Mouse (Mus musculus): ENCODE measurements around the gene Myo3b.
"Not testable (repeated sequence)": the region's sequence is repeated elsewhere in the genome, so short reads cannot be mapped to it uniquely, and the experiment has no call there.

Gene Myo3b

DNA sequence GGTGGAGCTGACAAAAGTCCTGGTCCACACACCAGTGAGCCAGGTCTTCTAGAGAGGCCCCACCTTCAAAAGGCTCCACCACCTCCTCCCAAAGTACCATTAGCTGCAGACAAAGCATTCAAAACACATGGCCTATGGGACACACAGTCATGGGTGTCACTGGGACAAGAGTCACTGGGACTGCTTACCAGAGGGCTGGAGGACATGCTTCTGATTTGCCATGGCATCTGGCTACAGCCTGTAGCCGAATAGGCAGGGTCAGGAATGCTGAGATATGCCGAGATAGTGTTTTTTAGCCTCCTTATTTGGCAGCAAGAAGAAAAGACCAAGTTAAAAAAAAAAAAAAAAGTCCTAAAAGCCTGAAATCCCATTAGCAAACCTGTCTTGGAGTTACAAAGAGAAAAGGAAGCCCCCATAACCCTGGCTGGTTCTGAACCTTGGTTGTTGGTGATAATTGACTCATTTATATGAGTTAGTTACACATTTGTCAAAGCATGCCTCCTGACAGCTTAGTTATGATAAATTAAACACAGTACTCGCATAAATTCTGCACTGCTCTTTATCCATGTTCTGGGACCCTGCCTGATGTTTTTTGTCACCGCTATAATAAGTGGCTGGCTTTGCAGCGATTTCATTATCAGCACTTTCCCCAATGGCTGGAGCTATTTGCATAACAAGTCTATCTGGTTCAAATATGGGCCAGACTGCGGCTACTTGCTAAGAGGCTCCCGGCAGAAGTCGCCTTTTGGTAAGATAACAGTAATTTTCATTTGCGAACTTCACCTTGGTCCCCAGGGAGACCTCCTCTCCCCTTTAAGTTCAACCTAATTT, 156.7 kb downstream of the Myo3b start:
- no peak for DNase-seq (ENCODE audit: low read depth, low spot score)

- DNase-seq (ENCODE audit: low read depth, low spot score), result no peak
These were observed 163.1 kb downstream of the Myo3b start for GRCm38 (mm10) chr2:70201796-70202555.

GRCm38 (mm10) chr2:70202578-70203167, 163.7 kb downstream of the Myo3b start:
- DNase-seq (ENCODE audit: low read depth, low spot score), result no peak

- DNase-seq (ENCODE audit: low read depth, low spot score), result no peak
These were observed 169.5 kb downstream of the Myo3b start for GRCm38 (mm10) chr2:70208411-70208810.

DNA sequence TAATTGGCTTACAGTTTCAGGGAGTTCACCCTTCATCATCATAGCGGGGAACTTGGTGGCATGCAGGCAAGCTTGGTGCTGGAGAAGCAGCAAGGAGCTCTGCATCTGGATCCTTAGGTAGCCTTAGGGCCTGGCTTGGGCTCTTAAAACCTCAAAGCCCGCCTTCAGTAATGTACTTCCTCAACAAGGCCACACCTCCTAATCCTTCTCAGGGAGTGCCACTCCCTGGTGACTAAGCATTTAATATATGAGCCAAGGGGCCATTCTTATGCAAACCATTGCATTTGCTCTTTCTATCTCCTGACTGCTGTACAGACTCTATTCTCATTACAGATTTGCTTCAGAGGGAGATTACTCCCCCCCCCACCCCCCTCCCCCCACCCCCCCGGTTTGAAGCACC, 170.9 kb downstream of the Myo3b start:
- no peak for DNase-seq (ENCODE audit: low read depth, low spot score)

DNA sequence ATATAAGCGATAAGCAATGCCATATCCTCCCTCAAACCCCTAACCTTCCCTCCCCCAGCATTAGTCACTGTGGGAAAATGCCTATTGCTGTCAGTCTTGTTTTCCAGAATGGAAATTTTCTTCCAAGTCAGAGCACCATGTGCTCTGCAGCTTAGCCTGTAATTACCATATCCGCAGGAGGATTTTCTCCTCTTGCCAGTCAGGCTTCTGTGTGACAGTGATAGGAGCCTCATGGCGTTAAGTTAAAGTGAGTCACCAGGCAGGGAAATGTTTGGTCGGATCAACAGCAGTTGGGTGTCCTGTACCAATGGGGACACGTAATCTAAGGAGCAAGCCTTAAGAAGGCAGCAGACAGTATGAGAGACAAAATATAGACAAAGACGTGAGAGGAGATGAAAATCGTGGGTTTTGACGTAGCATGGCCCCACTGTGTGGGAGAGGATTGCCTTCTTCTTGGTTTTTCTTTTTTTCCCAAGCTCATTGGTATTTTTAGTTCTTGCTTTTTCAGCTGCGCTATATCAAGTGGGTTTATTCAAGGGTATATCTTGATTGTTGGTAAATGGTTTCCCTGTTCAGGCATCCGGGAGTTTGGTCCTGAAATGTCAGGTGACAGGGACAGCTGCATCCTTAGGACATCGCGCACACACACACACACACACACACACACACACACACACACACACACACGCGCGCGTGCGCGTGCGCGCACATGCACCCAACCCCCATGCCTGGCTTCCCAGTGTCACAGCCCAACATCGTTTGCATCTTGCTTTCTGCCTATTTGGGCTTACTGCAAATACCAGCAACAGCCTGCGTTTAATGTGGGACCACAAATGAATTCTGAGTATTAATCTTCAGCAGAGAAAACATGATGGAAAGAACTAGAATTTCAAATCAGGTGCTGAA, 171.8 kb downstream of the Myo3b start:
- DNase-seq (ENCODE audit: low read depth, low spot score), result no peak

DNA sequence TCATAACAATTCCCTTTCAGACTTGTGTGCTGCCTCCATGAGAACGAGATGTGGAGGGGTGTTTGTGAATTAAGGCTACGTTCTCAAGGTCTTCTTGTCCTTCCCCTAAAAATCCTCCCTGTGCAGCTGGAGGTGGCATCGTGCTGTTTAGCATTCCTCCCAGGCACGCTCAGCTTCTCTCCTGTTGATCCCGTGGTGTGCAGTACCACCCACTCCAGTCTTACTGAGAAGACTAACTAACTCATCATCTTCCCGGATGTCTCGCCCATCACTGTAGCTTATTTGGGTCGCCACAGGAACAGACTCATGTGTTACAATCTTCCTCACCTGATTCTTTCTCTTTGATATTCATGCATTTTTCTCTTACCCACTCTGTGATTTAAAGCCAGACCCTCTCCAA, 175.5 kb downstream of the Myo3b start:
- DNase-seq (ENCODE audit: low read depth, low spot score), result no peak

DNA sequence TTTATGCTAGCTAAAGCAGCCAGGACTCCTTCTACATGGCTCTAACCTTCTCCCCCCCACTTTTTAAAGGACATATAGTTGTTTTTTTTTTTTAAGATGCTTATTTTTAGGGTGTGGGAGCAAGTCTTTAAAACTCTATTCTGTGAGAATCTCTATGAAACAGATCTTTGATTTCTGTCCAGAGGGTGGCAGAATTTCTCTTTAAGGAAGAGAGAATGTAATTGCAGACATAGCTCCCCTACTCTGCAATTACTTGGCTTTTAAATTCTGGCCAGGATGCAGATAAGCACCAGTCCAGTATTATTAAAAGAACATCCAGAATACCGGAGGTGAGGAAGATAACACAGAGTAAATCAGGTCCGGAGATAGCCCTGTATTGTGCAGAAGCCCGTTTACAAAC, 178.9 kb downstream of the Myo3b start:
- no peak for DNase-seq (ENCODE audit: low read depth, low spot score)

DNA sequence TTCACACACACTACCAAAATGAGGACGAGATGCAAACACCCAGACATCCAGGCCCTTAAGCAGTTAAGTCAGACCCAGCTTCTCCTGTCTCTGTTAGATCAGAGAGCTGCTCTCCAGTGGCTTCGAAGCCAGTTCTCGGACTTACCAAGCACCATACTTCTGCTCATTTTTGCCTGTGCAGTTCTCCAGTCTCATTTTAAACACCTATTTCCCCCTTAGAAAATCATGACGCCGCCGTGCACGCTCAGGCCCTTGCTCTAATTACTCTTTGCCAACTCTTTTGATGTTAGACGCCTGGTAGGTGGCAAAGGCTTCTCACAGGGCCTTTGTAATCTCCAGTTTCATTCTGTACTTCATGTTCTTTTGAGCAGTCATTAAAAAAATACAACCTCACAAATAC, 179.5 kb downstream of the Myo3b start:
- DNase-seq (ENCODE audit: low read depth, low spot score), result no peak

DNA sequence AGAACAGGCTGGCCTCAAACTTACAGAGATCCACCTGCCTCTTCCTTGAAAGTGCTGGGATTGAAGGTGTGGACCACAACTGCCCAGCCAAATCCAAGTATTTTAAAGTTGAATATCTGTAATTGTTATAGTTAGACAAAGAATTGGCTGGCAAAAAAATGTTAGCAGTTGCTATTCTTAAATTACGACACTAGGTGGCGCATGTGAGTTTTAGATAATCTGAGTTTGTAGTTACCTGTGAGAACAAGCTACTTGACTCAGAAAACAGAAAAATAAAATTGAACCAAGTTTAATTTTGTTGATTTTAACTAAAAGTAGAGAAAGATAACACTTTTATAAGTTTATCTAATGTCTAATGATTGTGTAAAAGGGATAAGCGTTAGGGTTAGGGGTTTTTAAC, 187.8 kb downstream of the Myo3b start:
- DNase-seq (ENCODE audit: low read depth, low spot score), result no peak

GRCm38 (mm10) chr2:70234450-70234849, 195.5 kb downstream of the Myo3b start:
- DNase-seq (ENCODE audit: low read depth, low spot score), result not testable (repeated sequence)

GRCm38 (mm10) chr2:70245981-70246380, 207.1 kb downstream of the Myo3b start:
- no peak for DNase-seq (ENCODE audit: low read depth, low spot score)

- no peak for DNase-seq (ENCODE audit: low read depth, low spot score)
These were observed 209.7 kb downstream of the Myo3b start for GRCm38 (mm10) chr2:70248616-70249015.

GRCm38 (mm10) chr2:70249872-70250271, 210.9 kb downstream of the Myo3b start:
- DNase-seq (ENCODE audit: low read depth, low spot score), result no peak

GRCm38 (mm10) chr2:70251256-70251655, 212.3 kb downstream of the Myo3b start:
- DNase-seq (ENCODE audit: low read depth, low spot score), result no peak

- DNase-seq (ENCODE audit: low read depth, low spot score), result no peak
These were observed 220.6 kb downstream of the Myo3b start for GRCm38 (mm10) chr2:70259357-70260000.

- DNase-seq (ENCODE audit: low read depth, low spot score), result no peak
These were observed 221.8 kb downstream of the Myo3b start for GRCm38 (mm10) chr2:70260646-70261195.

DNA sequence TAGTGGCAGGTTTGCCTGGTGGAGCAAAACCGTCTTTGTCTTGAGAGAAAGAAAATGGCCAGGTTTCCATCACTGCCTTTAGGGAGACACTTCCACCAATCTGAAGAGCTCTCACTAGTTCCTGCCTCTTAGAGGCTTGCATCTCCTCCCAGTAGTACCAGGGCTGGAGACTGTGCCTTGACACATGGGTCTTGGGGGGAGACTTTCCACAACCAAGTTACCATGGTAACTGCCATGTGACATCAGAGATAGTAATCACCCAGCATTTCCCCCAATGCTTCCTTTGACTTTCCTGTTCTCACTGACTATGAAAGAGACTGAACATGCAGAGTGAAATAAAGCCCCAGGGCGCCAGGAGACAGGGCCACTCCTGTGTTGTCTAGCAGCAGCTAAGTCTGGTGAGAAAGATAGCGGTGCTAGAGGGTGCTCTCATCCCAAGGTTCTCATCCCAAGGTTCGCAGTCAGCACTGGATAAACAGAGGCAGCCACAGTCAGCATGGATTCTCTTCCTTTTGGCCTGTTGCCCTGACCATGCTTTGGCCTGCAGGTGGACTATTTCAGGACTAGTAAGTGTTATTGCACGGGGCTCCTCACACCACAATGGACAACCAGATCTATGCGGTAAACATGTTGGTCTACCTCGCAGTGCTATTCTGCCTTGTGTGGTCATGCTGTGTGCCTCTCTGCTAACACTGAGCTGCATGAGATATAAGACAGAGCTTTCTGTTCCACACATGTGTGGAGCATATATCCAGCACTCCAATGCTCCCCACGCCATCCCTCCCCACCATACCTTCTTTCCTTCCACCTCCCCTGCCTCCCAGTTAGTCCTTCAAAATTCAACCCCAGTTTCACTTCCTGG, 223.0 kb downstream of the Myo3b start:
- DNase-seq (ENCODE audit: low read depth, low spot score), result no peak

GRCm38 (mm10) chr2:70262565-70263082, 223.7 kb downstream of the Myo3b start:
- no peak for DNase-seq (ENCODE audit: low read depth, low spot score)
